In the genomic region with DNA sequence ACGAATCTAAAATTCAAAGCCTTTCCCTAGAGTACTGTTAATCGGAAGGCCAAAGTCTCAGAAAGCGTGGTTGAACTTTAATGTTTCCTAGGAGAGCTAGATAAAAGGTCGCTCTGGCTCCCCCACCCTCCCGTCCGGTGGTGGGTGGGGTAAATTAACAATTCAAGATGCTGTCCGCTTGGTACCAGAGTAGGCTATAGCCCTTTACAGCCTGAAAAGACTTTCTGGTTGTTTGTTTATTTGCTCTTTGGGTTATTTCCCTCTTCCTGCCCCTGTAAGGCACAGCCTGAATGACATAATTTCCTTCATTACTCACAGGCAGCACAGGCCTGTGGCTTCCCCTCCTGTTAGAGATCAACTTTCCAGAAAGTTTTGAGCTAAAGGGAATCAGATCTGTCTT, we compare ENCODE assay signal across 11 mouse cellular contexts. TPM values are rescaled to one million over a fixed set of nuclear protein-coding genes. Genes with fewer than 3 reads are reported as not detected.
DNase-seq lines count a peak whose midpoint lies in the region; ATAC-seq and TF ChIP-seq lines count a peak whose summit lies in the region.
"Had no signal": no experiment of that assay in that cellular context is flagged by ENCODE, and none has a peak within 500 bp of the region (broad histone marks: within the 10 kb centered on the region; RNA-seq: fewer than 3 reads in every experiment).

No protein-coding gene starts in this region.

- 54% methylated on average over 7 of the region's 7 CpGs for WGBS in embryonic facial prominence, embryonic 14.5 days
- 60% methylated on average over 7 of the region's 7 CpGs for WGBS in hindbrain, embryonic 13.5 days
- 80% methylated on average over 7 of the region's 7 CpGs for WGBS in forebrain, embryonic 10.5 days

- H3K4me2 ChIP-seq in embryonic facial prominence, embryonic 14.5 days (ENCODE audit: low read depth, low read length), result no peak overlapping the region
- H3K4me2 ChIP-seq in hindbrain, embryonic 13.5 days, result no peak overlapping the region
- H3K4me2 ChIP-seq: forebrain, embryonic 15.5 days; neural tube, embryonic 13.5 days had no signal

- H3K4me1 ChIP-seq in ES-E14 (ENCODE audit: control insufficient read depth in 2 of 2, insufficient read depth in 2 of 2, low read length in 2 of 2, poor library complexity in 1 of 2), result peaks cover 2 to 3% of the 10 kb centered on the region in 2 experiments; a peak in 2 of 4 replicates
- no peaks in the 10 kb centered on the region for H3K4me1 ChIP-seq in embryonic facial prominence, embryonic 14.5 days (ENCODE audit: control insufficient read depth, insufficient read depth, low read length)
- no peaks in the 10 kb centered on the region for H3K4me1 ChIP-seq in hindbrain, embryonic 13.5 days (replicated peaks)
- no peaks in the 10 kb centered on the region for H3K4me1 ChIP-seq in forebrain, embryonic 10.5 days
- H3K4me1 ChIP-seq: forebrain, embryonic 15.5 days; neural tube, embryonic 13.5 days had no signal

- in situ Hi-C loops in ES-E14 (cut with MboI; ENCODE audit: low sequenced_read_pairs in 2 of 2, unreplicated experiment in 2 of 2), result no loop called here

- no peaks in the 10 kb centered on the region for H3K27me3 ChIP-seq in embryonic facial prominence, embryonic 14.5 days (replicated peaks; ENCODE audit: control insufficient read depth, insufficient read depth, low read length)
- H3K27me3 ChIP-seq in hindbrain, embryonic 13.5 days, result no peaks in the 10 kb centered on the region
- H3K27me3 ChIP-seq in forebrain, embryonic 10.5 days (ENCODE audit: poor library complexity, severe bottlenecking), result no peaks in the 10 kb centered on the region
- H3K27me3 ChIP-seq: forebrain, embryonic 15.5 days; neural tube, embryonic 13.5 days had no signal

- no peaks in the 10 kb centered on the region for H3K9me3 ChIP-seq in ES-E14 (ENCODE audit: control insufficient read depth, insufficient read depth, low read depth, low read length)
- no peaks in the 10 kb centered on the region for H3K9me3 ChIP-seq in embryonic facial prominence, embryonic 14.5 days (ENCODE audit: control insufficient read depth, low read length)
- H3K9me3 ChIP-seq in hindbrain, embryonic 13.5 days, result no peaks in the 10 kb centered on the region
- H3K9me3 ChIP-seq in forebrain, embryonic 10.5 days, result no peaks in the 10 kb centered on the region
- H3K9me3 ChIP-seq: forebrain, embryonic 15.5 days; neural tube, embryonic 13.5 days had no signal

- no peaks in the 10 kb centered on the region for H3K36me3 ChIP-seq in ES-E14 (ENCODE audit: control insufficient read depth, insufficient read depth, low read length, poor library complexity, severe bottlenecking)
- H3K36me3 ChIP-seq in embryonic facial prominence, embryonic 14.5 days (ENCODE audit: control insufficient read depth, insufficient read depth, low read length), result no peaks in the 10 kb centered on the region
- H3K36me3 ChIP-seq in hindbrain, embryonic 13.5 days, result no peaks in the 10 kb centered on the region
- no peaks in the 10 kb centered on the region for H3K36me3 ChIP-seq in forebrain, embryonic 10.5 days (replicated peaks)
- H3K36me3 ChIP-seq: forebrain, embryonic 15.5 days; neural tube, embryonic 13.5 days had no signal

- ATAC-seq in embryonic facial prominence, embryonic 14.5 days (ENCODE audit: low read depth), result no peak
- no peak for ATAC-seq in hindbrain, embryonic 13.5 days (ENCODE audit: low FRiP score)
- ATAC-seq: forebrain, embryonic 15.5 days had no signal

- no peak for DNase-seq in ES-E14 (ENCODE audit: low read depth, low spot score)
- peak; percentile 15 for DNase-seq in embryonic facial prominence, embryonic 14.5 days (ENCODE audit: low spot score)
- peak; percentile 68 for DNase-seq in kidney, adult 11 months
- peak; percentile 35 for DNase-seq in lung, postnatal 25 days (ENCODE audit: low spot score)
- DNase-seq in forebrain, embryonic 10.5 days (ENCODE audit: extremely low spot score, low spot score), result no peak
- DNase-seq in urinary bladder, adult 2 months (ENCODE audit: low spot score), result no peak
- DNase-seq in adrenal gland, postnatal 14 days, result no peak
- DNase-seq: adrenal gland, postnatal 25 days had no signal

- peak overlapping the region; percentile 27; the same call in 1 of the 2 replicates for H3K9ac ChIP-seq in ES-E14 (ENCODE audit: insufficient read depth, low read depth, low read length, poor library complexity, severe bottlenecking)
- H3K9ac ChIP-seq in embryonic facial prominence, embryonic 14.5 days (ENCODE audit: low read depth, low read length), result no peak overlapping the region
- H3K9ac ChIP-seq in hindbrain, embryonic 13.5 days, result no peak overlapping the region
- H3K9ac ChIP-seq: forebrain, embryonic 15.5 days; neural tube, embryonic 13.5 days had no signal

- peak overlapping the region; percentile 24 to 44; a peak in 3 of 4 replicates for H3K4me3 ChIP-seq in ES-E14 (ENCODE audit: insufficient read depth in 1 of 2, low read depth in 1 of 2, low read length in 2 of 2, poor library complexity in 1 of 2, severe bottlenecking in 1 of 2)
- H3K4me3 ChIP-seq in embryonic facial prominence, embryonic 14.5 days (ENCODE audit: low read depth, low read length), result no peak overlapping the region
- H3K4me3 ChIP-seq in hindbrain, embryonic 13.5 days, result no peak overlapping the region
- no peak overlapping the region for H3K4me3 ChIP-seq in forebrain, embryonic 10.5 days
- H3K4me3 ChIP-seq: forebrain, embryonic 15.5 days; neural tube, embryonic 13.5 days had no signal

- H3K27ac ChIP-seq in ES-E14 (ENCODE audit: insufficient read depth, low read depth, low read length, poor library complexity, severe bottlenecking), result peak overlapping the region; percentile 51; the same call in 1 of the 2 replicates
- H3K27ac ChIP-seq in embryonic facial prominence, embryonic 14.5 days (replicated peaks; ENCODE audit: low read depth, low read length), result no peak overlapping the region
- no peak overlapping the region for H3K27ac ChIP-seq in hindbrain, embryonic 13.5 days
- no peak overlapping the region for H3K27ac ChIP-seq in forebrain, embryonic 10.5 days
- H3K27ac ChIP-seq: forebrain, embryonic 15.5 days; neural tube, embryonic 13.5 days had no signal

TF ChIP-seq in ES-E14, 5 proteins besides CTCF, POLR2A, EP300 and RAD21:
- TF ChIP-seq ZC3H11A (IDR thresholded peaks at IDR 0.05; ENCODE audit: borderline replicate concordance, low read depth, low read length) (no peak), HCFC1 (IDR thresholded peaks at IDR 0.05; ENCODE audit: borderline replicate concordance, insufficient read depth, low read length) (no peak), MAFK (IDR thresholded peaks at IDR 0.05; ENCODE audit: insufficient read depth, low read depth, low read length) (no peak), ZNF384 (IDR thresholded peaks at IDR 0.05; ENCODE audit: low read depth, low read length) (no peak), CHD2 (IDR thresholded peaks at IDR 0.05; ENCODE audit: low read depth, low read length) (no peak)

RNA-seq across cellular contexts. Expression of gene Swap70, which starts 31.6 kb away (rescaled TPM):
- 26.3 and 28.7 TPM in 2 replicates for total RNA-seq in ES-E14 (2012; rRNA removed)
- polyA plus RNA-seq in embryonic facial prominence, embryonic 14.5 days (2014; fragmentation: Nextera tagmentation; extraction: Ambion mirVana), result 29.1 and 29.2 TPM in 2 replicates
- polyA plus RNA-seq in hindbrain, embryonic 13.5 days (2015; fragmentation: Nextera tagmentation; extraction: Ambion mirVana), result 10.9 and 11.2 TPM in 2 replicates
- polyA plus RNA-seq in forebrain, embryonic 10.5 days (2016; fragmentation: Nextera tagmentation; extraction: Ambion mirVana), result 32.0 and 36.0 TPM in 2 replicates
- 15.2 and 18.3 TPM in 2 replicates for polyA plus RNA-seq in urinary bladder, adult 2 months (2012; rRNA removed)
- total RNA-seq in adrenal gland, postnatal 14 days (2021), result 17.2 and 28.1 TPM in 2 replicates

Comparison
In these comparisons a context has a peak if more than half of its experiments do, and no peak if none do; other contexts are left out.
1. DNase-seq: peak in embryonic facial prominence, embryonic 14.5 days (single experiment), kidney, adult 11 months (single experiment) and lung, postnatal 25 days (single experiment); none in ES-E14 (single experiment), forebrain, embryonic 10.5 days (single experiment), urinary bladder, adult 2 months (single experiment) and adrenal gland, postnatal 14 days (single experiment).
2. H3K4me3 ChIP-seq: peak in ES-E14 (2 of 2); none in embryonic facial prominence, embryonic 14.5 days (single experiment), hindbrain, embryonic 13.5 days (single experiment) and forebrain, embryonic 10.5 days (single experiment).